Mouse (Mus musculus) 3T3-L1 (cell line): Measurements from ENCODE around the gene Lrrc4b.
A peak's percentile ranks its signal among the peaks of the same experiment; 100 is the strongest.

Experiments used
- DNase-seq: peaks from one replicate; pipeline ENCODE4 v3.0.0-alpha.2; 2015; ENCODE audit warnings: low read depth, low spot score

Gene Lrrc4b

GRCm38 (mm10) chr7:44436267-44436666 lies 7.4 kb downstream of the Lrrc4b start:
- DNase-seq: peak; percentile 11

GRCm38 (mm10) chr7:44437188-44437587 lies 8.4 kb downstream of the Lrrc4b start:
- DNase-seq: no peak

- DNase-seq: no peak
These were observed 9.1 kb downstream of the Lrrc4b start for GRCm38 (mm10) chr7:44437933-44438332.

GRCm38 (mm10) chr7:44439696-44440095 lies 10.9 kb downstream of the Lrrc4b start:
- no peak for DNase-seq

- no peak for DNase-seq
These were observed 11.7 kb downstream of the Lrrc4b start for GRCm38 (mm10) chr7:44440479-44440878.

- no peak for DNase-seq
These were observed 12.4 kb downstream of the Lrrc4b start for GRCm38 (mm10) chr7:44441180-44441579.

GRCm38 (mm10) chr7:44441648-44442109 lies 12.9 kb downstream of the Lrrc4b start:
- no peak for DNase-seq

GRCm38 (mm10) chr7:44442407-44442821 lies 13.6 kb downstream of the Lrrc4b start:
- DNase-seq: no peak

GRCm38 (mm10) chr7:44443268-44444173 lies 14.7 kb downstream of the Lrrc4b start:
- no peak for DNase-seq

- DNase-seq: no peak
These were observed 16.2 kb downstream of the Lrrc4b start for GRCm38 (mm10) chr7:44444886-44445527.

GRCm38 (mm10) chr7:44445528-44445923 lies 16.7 kb downstream of the Lrrc4b start:
- DNase-seq: no peak

GRCm38 (mm10) chr7:44446070-44446855 lies 17.4 kb downstream of the Lrrc4b start:
- no peak for DNase-seq

GRCm38 (mm10) chr7:44453256-44453655 lies 24.4 kb downstream of the Lrrc4b start:
- peak; percentile 35 for DNase-seq

GRCm38 (mm10) chr7:44456302-44456701 lies 27.5 kb downstream of the Lrrc4b start:
- no peak for DNase-seq

- DNase-seq: no peak
These were observed 31.2 kb downstream of the Lrrc4b start for GRCm38 (mm10) chr7:44460067-44460466.

GRCm38 (mm10) chr7:44460767-44461502 lies 32.1 kb downstream of the Lrrc4b start:
- DNase-seq: no peak

GRCm38 (mm10) chr7:44461503-44462217 lies 32.8 kb downstream of the Lrrc4b start:
- DNase-seq: no peak

GRCm38 (mm10) chr7:44462218-44463055 lies 33.6 kb downstream of the Lrrc4b start:
- no peak for DNase-seq

- DNase-seq: no peak
These were observed 34.2 kb downstream of the Lrrc4b start for GRCm38 (mm10) chr7:44463056-44463425.
